Mouse (Mus musculus) small intestine, adult 2 months (tissue): ENCODE results near the gene Tsr2.

Experiments used
- CTCF ChIP-seq: fragments of 200-500 bp; IDR thresholded peaks from 2 replicates; pipeline ENCODE4 v1.5.1; 2012; ENCODE audit warnings: low read depth, mild to moderate bottlenecking, control low read depth, inconsistent platforms, low read length, moderate library complexity, mixed read lengths; ENCODE audit not compliant: insufficient replicate concordance, insufficient read length; ENCODE audit errors: extremely low read depth
- POLR2A ChIP-seq: fragments of 200-500 bp; IDR thresholded peaks from 2 replicates; pipeline ENCODE4 v1.6.1; 2012; ENCODE audit warnings: low read depth, mild to moderate bottlenecking, control low read depth, inconsistent platforms, low read length, moderate library complexity

DNA sequence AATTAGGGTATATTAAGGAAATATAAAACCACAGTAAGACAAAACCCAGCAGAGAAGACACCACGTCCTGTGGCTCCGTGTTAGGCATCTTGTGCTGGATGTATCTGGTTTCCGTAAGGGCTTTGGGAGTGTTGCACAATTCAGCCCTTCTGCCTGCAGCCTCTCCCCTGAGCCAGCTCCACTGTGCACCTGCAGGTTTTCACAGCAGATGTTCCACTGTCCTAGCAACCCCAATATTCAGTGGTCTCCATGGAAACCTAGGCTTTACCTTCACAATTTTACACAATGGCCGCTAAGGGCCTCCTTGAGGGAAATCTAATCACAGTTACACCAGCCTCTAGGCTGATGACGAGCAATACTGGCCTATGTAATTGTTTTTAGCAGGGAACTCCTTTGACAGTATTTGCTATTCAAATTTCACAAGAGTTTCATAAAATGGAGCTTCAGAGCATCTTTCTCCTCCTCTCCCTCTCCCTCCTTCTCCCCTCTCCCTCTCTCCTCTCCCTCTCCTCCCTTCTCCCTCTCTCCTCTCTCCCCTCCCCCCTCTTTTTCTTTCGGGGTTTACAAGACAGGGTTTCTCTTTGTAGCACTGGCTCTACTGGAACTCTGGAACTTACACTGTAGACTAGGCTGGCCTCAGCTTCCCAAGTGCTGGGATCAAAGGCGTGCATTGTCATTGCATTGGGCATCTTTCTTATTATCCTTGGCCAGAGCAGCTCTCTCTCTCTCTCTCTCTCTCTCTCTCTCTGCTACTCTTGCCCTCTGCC lies 11.1 kb upstream of the Tsr2 start:
- TF ChIP-seq POLR2A, result no peak
- TF ChIP-seq CTCF, result no peak
